ENCODE assay signal across 12 mouse cellular contexts in genomic region chr5:114162106-114162815, GRCm38 (mm10). TPM values are rescaled to one million over a fixed set of nuclear protein-coding genes. Genes with fewer than 3 reads are reported as not detected.
DNase-seq lines count a peak whose midpoint lies in the region; ATAC-seq and TF ChIP-seq lines count a peak whose summit lies in the region.
"Had no signal": no experiment of that assay in that cellular context is flagged by ENCODE, and none has a peak within 500 bp of the region (broad histone marks: within the 10 kb centered on the region; RNA-seq: fewer than 3 reads in every experiment).

No protein-coding gene starts in this region.

- no peaks in the 10 kb centered on the region for H3K9me3 ChIP-seq in hindbrain, postnatal 0 days (ENCODE audit: low read length)
- H3K9me3 ChIP-seq in hindbrain, embryonic 13.5 days = no peaks in the 10 kb centered on the region
- H3K9me3 ChIP-seq in midbrain, embryonic 11.5 days (ENCODE audit: control insufficient read depth, low read length) = no peaks in the 10 kb centered on the region
- H3K9me3 ChIP-seq in midbrain, embryonic 13.5 days = no peaks in the 10 kb centered on the region
- no peaks in the 10 kb centered on the region for H3K9me3 ChIP-seq in stomach, postnatal 0 days (ENCODE audit: control insufficient read depth, low read length)
- H3K9me3 ChIP-seq: kidney, embryonic 15.5 days; limb, embryonic 10.5 days had no signal

- no peaks in the 10 kb centered on the region for H3K4me1 ChIP-seq in hindbrain, postnatal 0 days (ENCODE audit: insufficient read depth, low read length)
- no peaks in the 10 kb centered on the region for H3K4me1 ChIP-seq in hindbrain, embryonic 13.5 days (replicated peaks)
- no peaks in the 10 kb centered on the region for H3K4me1 ChIP-seq in midbrain, embryonic 11.5 days (ENCODE audit: control insufficient read depth, insufficient read depth, low read length)
- H3K4me1 ChIP-seq in midbrain, embryonic 13.5 days (replicated peaks) = no peaks in the 10 kb centered on the region
- H3K4me1 ChIP-seq in stomach, postnatal 0 days (replicated peaks; ENCODE audit: control insufficient read depth, insufficient read depth) = no peaks in the 10 kb centered on the region
- H3K4me1 ChIP-seq: kidney, embryonic 15.5 days; limb, embryonic 10.5 days had no signal

- no peak overlapping the region for H3K9ac ChIP-seq in hindbrain, postnatal 0 days (replicated peaks; ENCODE audit: low read length)
- H3K9ac ChIP-seq in hindbrain, embryonic 13.5 days = no peak overlapping the region
- no peak overlapping the region for H3K9ac ChIP-seq in midbrain, embryonic 11.5 days (ENCODE audit: low read length)
- no peak overlapping the region for H3K9ac ChIP-seq in midbrain, embryonic 13.5 days (replicated peaks)
- no peak overlapping the region for H3K9ac ChIP-seq in stomach, postnatal 0 days (ENCODE audit: low read length)
- H3K9ac ChIP-seq: kidney, embryonic 15.5 days had no signal

- WGBS in hindbrain, postnatal 0 days = 52% methylated on average over 12 of the region's 12 CpGs
- 56% methylated on average over 12 of the region's 12 CpGs for WGBS in hindbrain, embryonic 13.5 days
- WGBS in midbrain, embryonic 11.5 days = 63% methylated on average over 12 of the region's 12 CpGs
- WGBS in midbrain, embryonic 13.5 days = 59% methylated on average over 12 of the region's 12 CpGs
- WGBS in stomach, postnatal 0 days = 43% methylated on average over 12 of the region's 12 CpGs

- no peak overlapping the region for H3K4me3 ChIP-seq in hindbrain, postnatal 0 days (ENCODE audit: low read length)
- H3K4me3 ChIP-seq in hindbrain, embryonic 13.5 days = no peak overlapping the region
- H3K4me3 ChIP-seq in midbrain, embryonic 11.5 days (ENCODE audit: low read depth, low read length) = no peak overlapping the region
- H3K4me3 ChIP-seq in midbrain, embryonic 13.5 days (replicated peaks) = no peak overlapping the region
- H3K4me3 ChIP-seq in stomach, postnatal 0 days (ENCODE audit: low read depth, low read length) = no peak overlapping the region
- H3K4me3 ChIP-seq: kidney, embryonic 15.5 days; limb, embryonic 10.5 days had no signal

- peak; percentile 38 for DNase-seq in hindbrain, postnatal 0 days (ENCODE audit: low spot score)
- peak; percentile 62 for DNase-seq in midbrain, embryonic 11.5 days (ENCODE audit: low spot score, missing footprints)
- peak; percentile 75 for DNase-seq in adipocyte (ENCODE audit: low spot score)
- no peak for DNase-seq in stomach, postnatal 0 days (ENCODE audit: low spot score)
- no peak for DNase-seq in spleen, postnatal 4 days (ENCODE audit: low spot score in 2 of 2)
- DNase-seq in gastrocnemius, adult 8-10 months (ENCODE audit: low spot score in 2 of 2) = no peak
- DNase-seq: cerebellum, adult 18-20 months had no signal

- TF ChIP-seq CTCF in hindbrain, postnatal 0 days (IDR thresholded peaks at IDR 0.05; ENCODE audit: low read depth) = peak; percentile 56
- TF ChIP-seq CTCF in stomach, postnatal 0 days (IDR thresholded peaks at IDR 0.05; ENCODE audit: low read depth) = peak; percentile 47

- no peaks in the 10 kb centered on the region for H3K36me3 ChIP-seq in hindbrain, postnatal 0 days (ENCODE audit: insufficient read depth, low read length)
- no peaks in the 10 kb centered on the region for H3K36me3 ChIP-seq in hindbrain, embryonic 13.5 days
- no peaks in the 10 kb centered on the region for H3K36me3 ChIP-seq in midbrain, embryonic 11.5 days (ENCODE audit: control insufficient read depth, insufficient read depth, low read length)
- H3K36me3 ChIP-seq in midbrain, embryonic 13.5 days = no peaks in the 10 kb centered on the region
- H3K36me3 ChIP-seq in stomach, postnatal 0 days (ENCODE audit: control insufficient read depth, insufficient read depth, low read length) = no peaks in the 10 kb centered on the region
- H3K36me3 ChIP-seq: kidney, embryonic 15.5 days; limb, embryonic 10.5 days had no signal

- no peak overlapping the region for H3K4me2 ChIP-seq in hindbrain, postnatal 0 days (ENCODE audit: low read depth, low read length)
- no peak overlapping the region for H3K4me2 ChIP-seq in hindbrain, embryonic 13.5 days
- no peak overlapping the region for H3K4me2 ChIP-seq in midbrain, embryonic 11.5 days
- no peak overlapping the region for H3K4me2 ChIP-seq in midbrain, embryonic 13.5 days (replicated peaks)
- H3K4me2 ChIP-seq in stomach, postnatal 0 days (replicated peaks; ENCODE audit: low read depth) = no peak overlapping the region
- H3K4me2 ChIP-seq: kidney, embryonic 15.5 days had no signal

- H3K27me3 ChIP-seq in hindbrain, postnatal 0 days (ENCODE audit: insufficient read depth, low read length) = no peaks in the 10 kb centered on the region
- peaks cover 5% of the 10 kb centered on the region; the same call in 1 of the 2 replicates for H3K27me3 ChIP-seq in hindbrain, embryonic 13.5 days
- H3K27me3 ChIP-seq in midbrain, embryonic 11.5 days (ENCODE audit: control insufficient read depth, insufficient read depth, low read length) = no peaks in the 10 kb centered on the region
- 0 out of 2 replicates have a peak, but pooled peaks cover 4% of the 10 kb centered on the region for H3K27me3 ChIP-seq in midbrain, embryonic 13.5 days
- H3K27me3 ChIP-seq in stomach, postnatal 0 days (ENCODE audit: control insufficient read depth, insufficient read depth, low read length) = no peaks in the 10 kb centered on the region

- no peak for ATAC-seq in hindbrain, postnatal 0 days
- no peak for ATAC-seq in hindbrain, embryonic 13.5 days (ENCODE audit: low FRiP score)
- no peak for ATAC-seq in midbrain, embryonic 11.5 days (ENCODE audit: low FRiP score)
- ATAC-seq in midbrain, embryonic 13.5 days = no peak
- ATAC-seq in stomach, postnatal 0 days (ENCODE audit: low FRiP score, low TSS enrichment) = no peak
- ATAC-seq: hindbrain, embryonic 16.5 days had no signal

- no peak for TF ChIP-seq EP300 in stomach, postnatal 0 days (optimal IDR thresholded peaks at IDR 0.05)

- no peak overlapping the region for H3K27ac ChIP-seq in hindbrain, postnatal 0 days
- H3K27ac ChIP-seq in hindbrain, embryonic 13.5 days = no peak overlapping the region
- H3K27ac ChIP-seq in midbrain, embryonic 11.5 days (ENCODE audit: low read depth, low read length) = no peak overlapping the region
- no peak overlapping the region for H3K27ac ChIP-seq in midbrain, embryonic 13.5 days
- H3K27ac ChIP-seq in stomach, postnatal 0 days (replicated peaks) = no peak overlapping the region
- H3K27ac ChIP-seq: kidney, embryonic 15.5 days; limb, embryonic 10.5 days had no signal

RNA-seq across cellular contexts. Expression of gene Acacb, which starts 15.9 kb away (rescaled TPM):
- 3.4 and 7.0 TPM in 2 replicates for total RNA-seq in hindbrain, postnatal 0 days (2014; rRNA removed)
- 5.1 and 6.1 TPM in 2 replicates for polyA plus RNA-seq in hindbrain, postnatal 0 days (2015; fragmentation: Nextera tagmentation; extraction: Ambion mirVana)
- 1.9 and 3.2 TPM in 2 replicates for polyA plus RNA-seq in hindbrain, embryonic 13.5 days (2015; fragmentation: Nextera tagmentation; extraction: Ambion mirVana)
- polyA plus RNA-seq in midbrain, embryonic 11.5 days (2014; fragmentation: Nextera tagmentation; extraction: Ambion mirVana) = 1.6 and 1.7 TPM in 2 replicates
- 2.4 and 2.9 TPM in 2 replicates for polyA plus RNA-seq in midbrain, embryonic 13.5 days (2015; fragmentation: Nextera tagmentation; extraction: Ambion mirVana)
- 1.3 and 1.4 TPM in 2 replicates for polyA plus RNA-seq in stomach, postnatal 0 days (2015; fragmentation: Nextera tagmentation; extraction: Ambion mirVana)
- total RNA-seq in gastrocnemius, adult 8-10 months (2022) = 100 to 1,000 TPM; 163 to 191 (median 187) TPM

RNA-seq across cellular contexts. Expression of gene Ung, which starts 32.1 kb away (rescaled TPM):
- total RNA-seq in hindbrain, postnatal 0 days (2014; rRNA removed) = 13.8 and 15.5 TPM in 2 replicates
- polyA plus RNA-seq in hindbrain, postnatal 0 days (2015; fragmentation: Nextera tagmentation; extraction: Ambion mirVana) = 13.8 and 14.0 TPM in 2 replicates
- polyA plus RNA-seq in hindbrain, embryonic 13.5 days (2015; fragmentation: Nextera tagmentation; extraction: Ambion mirVana) = 10.4 and 11.1 TPM in 2 replicates
- polyA plus RNA-seq in midbrain, embryonic 11.5 days (2014; fragmentation: Nextera tagmentation; extraction: Ambion mirVana) = 30.0 and 35.1 TPM in 2 replicates
- 14.8 and 17.4 TPM in 2 replicates for polyA plus RNA-seq in midbrain, embryonic 13.5 days (2015; fragmentation: Nextera tagmentation; extraction: Ambion mirVana)
- 15.1 and 16.2 TPM in 2 replicates for polyA plus RNA-seq in stomach, postnatal 0 days (2015; fragmentation: Nextera tagmentation; extraction: Ambion mirVana)
- 10 to 100 TPM in 2 of 4 experiments, 1 to 10 TPM in 2; 6.8 to 11.5 (median 10.0) TPM for total RNA-seq in gastrocnemius, adult 8-10 months (2022)

RNA-seq across cellular contexts. Expression of gene Alkbh2, which starts 34.2 kb away (rescaled TPM):
- 3.1 and 9.5 TPM in 2 replicates for total RNA-seq in hindbrain, postnatal 0 days (2014; rRNA removed)
- 7.6 and 8.0 TPM in 2 replicates for polyA plus RNA-seq in hindbrain, postnatal 0 days (2015; fragmentation: Nextera tagmentation; extraction: Ambion mirVana)
- 5.4 and 6.3 TPM in 2 replicates for polyA plus RNA-seq in hindbrain, embryonic 13.5 days (2015; fragmentation: Nextera tagmentation; extraction: Ambion mirVana)
- 13.8 and 14.0 TPM in 2 replicates for polyA plus RNA-seq in midbrain, embryonic 11.5 days (2014; fragmentation: Nextera tagmentation; extraction: Ambion mirVana)
- 5.8 and 6.0 TPM in 2 replicates for polyA plus RNA-seq in midbrain, embryonic 13.5 days (2015; fragmentation: Nextera tagmentation; extraction: Ambion mirVana)
- polyA plus RNA-seq in stomach, postnatal 0 days (2015; fragmentation: Nextera tagmentation; extraction: Ambion mirVana) = 6.2 and 6.9 TPM in 2 replicates
- 1 to 10 TPM in 1 of 4 experiments, under 1 TPM in 2, not detected in 1; 0.67 to 1.2 (median 0.94) TPM for total RNA-seq in gastrocnemius, adult 8-10 months (2022)

Comparison
In these comparisons a context has a peak if more than half of its experiments do, and no peak if none do; other contexts are left out.
1. DNase-seq: peak in hindbrain, postnatal 0 days (single experiment), midbrain, embryonic 11.5 days (single experiment) and adipocyte (single experiment); none in stomach, postnatal 0 days (single experiment), spleen, postnatal 4 days (0 of 2) and gastrocnemius, adult 8-10 months (0 of 2).